Mouse (Mus musculus): ENCODE results near the gene Rsrp1. TPM values are rescaled to one million over a fixed set of nuclear protein-coding genes. Genes with fewer than 3 reads are reported as not detected.
"Not testable (repeated sequence)": the region's sequence is repeated elsewhere in the genome, so short reads cannot be mapped to it uniquely, and the experiment has no call there.

Rsrp1 gene
- 100 to 1,000 TPM; 238 to 257 TPM for total RNA-seq (2021)

DNA sequence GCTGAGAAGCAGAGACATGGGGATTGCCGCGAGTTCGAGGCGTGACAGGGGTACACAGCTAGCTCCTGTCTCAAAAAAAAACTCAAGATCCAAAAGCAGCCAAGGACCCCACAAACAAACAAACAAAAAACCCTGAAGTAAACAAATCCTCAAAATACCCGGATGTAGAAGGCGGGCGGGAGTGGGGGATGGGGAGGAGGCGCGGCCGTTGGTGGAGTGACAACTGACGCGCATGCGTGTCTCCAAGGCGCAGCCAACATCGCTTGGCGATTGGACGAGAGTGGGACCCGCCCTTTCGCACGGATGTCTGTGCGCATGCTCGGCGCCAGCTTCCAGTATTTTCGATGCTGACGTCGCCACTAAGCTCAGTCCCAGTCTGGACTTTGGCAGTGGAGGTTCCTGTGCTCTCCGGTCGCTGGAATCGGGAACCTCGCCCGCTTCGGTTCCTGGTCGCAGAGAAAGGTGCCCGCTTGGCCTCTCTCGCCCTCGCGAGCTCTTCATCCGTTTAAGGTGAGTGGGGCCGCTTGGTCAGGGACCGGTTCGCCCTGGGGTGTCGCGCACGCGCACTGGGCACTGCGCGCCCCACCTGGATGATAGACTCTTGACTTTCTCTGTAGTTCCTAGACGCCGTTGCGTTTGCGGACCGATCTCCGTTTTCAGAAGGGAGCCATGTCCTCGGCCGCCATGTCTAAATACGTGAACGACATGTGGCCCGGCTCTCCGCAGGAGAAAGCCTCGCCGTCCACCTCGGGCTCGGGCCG, at the start of gene Rsrp1:
Rsrp1 (plus strand) TSS at position 335 of the 761 bp plus-strand sequence.
- peak; percentile 94 to 97 for DNase-seq

DNA sequence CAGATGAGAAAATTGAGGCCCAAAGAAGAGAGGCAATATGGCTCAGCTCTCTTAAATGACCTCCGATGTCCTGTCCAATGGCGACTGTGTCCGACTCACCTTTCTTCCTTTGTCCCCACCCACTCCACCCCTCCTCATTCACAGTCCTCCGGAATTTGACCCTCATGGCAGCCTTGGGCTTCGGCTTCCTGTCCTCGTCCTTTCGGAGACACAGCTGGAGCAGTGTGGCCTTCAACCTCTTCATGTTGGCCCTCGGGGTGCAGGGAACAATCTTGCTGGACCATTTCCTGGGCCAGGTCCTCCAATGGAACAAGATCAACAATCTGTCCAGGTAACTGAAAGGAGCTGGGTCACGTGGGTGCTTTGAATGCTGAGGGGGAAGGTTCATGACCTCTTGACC, 47.2 kb upstream of the Rsrp1 start:
- DNase-seq: no peak

DNA sequence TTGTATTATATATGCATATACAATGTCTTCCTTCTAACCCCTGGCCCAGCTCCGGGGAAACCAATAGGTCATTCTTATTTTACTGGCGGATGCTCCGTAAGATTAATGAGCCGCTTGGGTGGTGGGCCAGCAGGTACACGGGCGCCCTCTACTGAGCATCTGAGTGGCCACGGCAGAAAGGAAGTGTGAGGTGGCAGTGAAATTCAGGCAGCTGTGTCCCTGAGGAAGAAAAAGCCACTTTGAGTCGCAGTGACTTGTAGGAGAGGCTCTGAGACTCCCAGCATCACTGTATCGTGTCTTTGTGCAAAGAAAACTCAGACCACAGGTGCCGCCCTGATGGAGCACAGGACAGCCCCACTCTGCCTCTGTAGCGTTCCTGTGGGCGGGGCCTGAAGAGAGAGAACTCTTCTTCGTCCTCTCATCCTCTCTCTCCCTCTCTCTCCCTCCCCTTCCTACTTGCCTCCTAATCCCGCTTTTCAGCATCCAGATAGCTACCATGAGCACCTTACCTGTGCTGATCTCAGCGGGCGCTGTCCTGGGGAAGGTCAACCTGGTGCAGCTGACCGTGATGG, 43.9 kb upstream of the Rsrp1 start:
- peak; percentile 58 to 67 for DNase-seq

DNA sequence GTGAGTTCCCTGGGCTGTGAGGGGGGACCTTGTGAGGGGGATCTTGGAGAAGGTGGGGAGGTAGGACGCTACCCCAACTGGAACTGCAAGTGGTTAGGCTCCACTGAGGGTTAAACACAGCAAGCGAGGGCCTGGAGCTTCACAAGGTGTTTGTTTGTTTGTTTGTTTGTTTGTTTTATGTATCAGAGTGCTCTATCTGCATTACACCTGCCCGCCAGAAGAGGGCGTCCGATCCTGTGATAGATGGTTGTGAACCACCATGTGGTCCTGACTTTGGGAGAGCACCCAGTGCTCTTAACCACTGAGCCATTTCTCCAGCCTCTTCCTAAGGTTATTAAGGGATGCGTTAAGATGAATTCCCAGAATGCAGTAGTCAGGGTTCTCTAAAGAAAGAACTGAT, 43.4 kb upstream of the Rsrp1 start:
- DNase-seq: no peak

DNA sequence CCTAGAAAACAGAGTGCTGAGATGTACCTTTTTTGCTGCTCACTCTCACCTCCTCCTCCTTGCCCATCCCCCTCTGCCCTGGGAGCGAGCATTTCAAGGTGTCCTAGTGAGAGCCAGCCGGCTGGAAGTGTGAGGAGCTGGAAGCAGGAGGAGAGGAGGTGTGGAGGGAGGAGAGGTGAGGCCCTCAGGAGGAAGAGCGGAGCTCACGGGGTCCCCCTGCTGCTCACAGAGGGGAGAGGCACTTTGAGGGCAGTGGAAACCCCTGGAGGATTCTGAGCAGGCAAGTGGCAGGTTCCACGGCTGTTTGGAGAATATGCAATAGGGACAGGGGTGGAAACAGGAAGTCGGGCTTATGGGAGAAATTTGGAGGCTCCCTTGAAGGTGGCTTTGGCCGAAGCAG, 40.1 kb upstream of the Rsrp1 start:
- DNase-seq: no peak

DNA sequence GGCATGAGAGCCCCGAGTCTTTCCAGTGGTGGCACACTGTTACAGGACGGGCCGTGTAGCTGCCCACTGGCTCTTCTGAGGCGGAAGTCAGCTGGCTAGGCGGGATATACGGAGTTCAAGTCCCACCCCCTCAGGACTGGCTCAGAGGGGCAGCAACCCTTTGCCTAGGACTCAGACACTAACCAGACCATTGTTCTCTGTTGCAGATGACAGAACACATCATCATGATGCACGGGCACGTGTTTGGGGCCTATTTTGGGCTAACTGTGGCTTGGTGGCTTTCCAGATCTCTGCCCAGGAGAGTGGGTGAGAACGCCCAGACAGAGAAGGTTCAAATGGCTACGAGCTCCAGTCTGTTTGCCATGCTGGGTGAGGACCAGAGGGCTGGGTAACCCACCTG, 39.6 kb upstream of the Rsrp1 start:
- DNase-seq: no peak

DNA sequence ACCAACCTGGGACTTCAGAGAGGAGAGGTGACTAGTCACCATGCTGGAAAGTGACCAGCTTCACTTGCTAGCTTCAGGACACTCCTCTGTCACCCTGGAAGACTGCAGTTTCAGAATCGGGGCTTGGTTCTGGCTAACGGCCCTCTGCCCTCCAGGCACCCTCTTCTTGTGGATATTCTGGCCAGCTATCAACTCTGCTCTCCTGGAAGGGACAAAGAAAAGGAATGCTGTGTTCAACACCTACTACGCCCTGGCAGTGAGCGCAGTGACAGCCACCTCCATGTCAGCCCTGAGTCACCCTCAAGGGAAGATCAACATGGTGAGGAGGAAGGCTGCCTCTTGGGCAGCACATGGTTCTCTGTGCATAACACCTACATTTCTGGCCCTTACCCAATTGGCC, 39.0 kb upstream of the Rsrp1 start:
- DNase-seq: no peak

DNA sequence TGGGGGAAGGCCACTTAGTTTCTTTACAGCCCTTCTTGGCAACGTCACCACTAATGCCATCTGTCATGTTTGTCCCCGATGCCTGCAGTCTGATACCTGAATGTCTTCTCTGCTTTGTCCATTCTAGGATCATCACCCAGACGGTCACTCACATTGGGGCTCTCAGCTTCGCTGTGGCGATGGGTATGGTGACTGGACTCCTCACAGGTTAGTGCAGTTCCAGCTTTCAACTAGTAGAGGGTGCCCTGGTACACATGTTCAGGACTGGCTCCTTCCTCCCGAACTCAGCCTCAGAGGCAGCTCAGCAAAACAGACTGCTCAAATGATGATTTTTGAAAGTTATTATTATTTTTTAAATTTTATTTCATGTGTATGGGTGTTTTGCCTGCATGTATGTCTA, 31.3 kb upstream of the Rsrp1 start:
- DNase-seq: peak; percentile 28 to 60

DNA sequence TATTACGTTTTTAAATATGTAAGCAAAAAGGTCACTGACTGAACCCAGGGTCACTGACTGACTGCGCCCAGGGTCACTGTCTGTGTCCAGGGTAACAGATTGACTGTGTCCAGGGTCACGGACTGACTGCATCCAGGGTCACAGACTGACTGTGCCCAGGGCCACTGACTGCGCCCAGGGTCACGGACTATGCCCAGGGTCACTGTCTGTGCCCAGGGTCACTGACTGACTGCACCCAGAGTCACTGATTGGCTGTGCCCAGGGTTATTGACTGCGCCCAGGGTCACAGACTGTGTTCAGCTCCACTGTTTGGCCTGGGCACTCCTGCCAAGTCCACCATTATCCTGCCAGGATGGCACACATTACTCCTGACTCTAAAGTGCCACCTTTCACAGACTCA, 26.1 kb upstream of the Rsrp1 start:
- no peak for DNase-seq

DNA sequence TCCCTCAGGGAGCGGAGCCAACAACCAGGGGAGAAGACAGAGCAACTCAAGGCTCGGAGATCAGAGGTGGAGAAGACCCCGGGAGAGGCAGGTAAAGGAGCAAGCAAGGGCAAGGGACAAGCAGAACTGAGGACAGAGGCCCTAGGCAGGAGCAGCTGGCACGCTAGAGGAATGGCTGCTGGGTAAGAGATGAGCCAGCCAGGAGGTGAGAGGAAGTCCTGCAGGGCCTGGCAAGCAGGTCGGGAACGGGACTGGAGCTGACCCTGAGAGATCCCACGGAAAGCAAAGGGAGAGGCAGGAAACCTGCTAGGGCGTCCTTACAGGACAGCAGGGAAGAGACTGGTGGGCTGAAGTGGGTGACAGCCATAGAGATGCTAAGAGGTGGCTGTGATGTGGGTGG, 22.3 kb upstream of the Rsrp1 start:
- no peak for DNase-seq

DNA sequence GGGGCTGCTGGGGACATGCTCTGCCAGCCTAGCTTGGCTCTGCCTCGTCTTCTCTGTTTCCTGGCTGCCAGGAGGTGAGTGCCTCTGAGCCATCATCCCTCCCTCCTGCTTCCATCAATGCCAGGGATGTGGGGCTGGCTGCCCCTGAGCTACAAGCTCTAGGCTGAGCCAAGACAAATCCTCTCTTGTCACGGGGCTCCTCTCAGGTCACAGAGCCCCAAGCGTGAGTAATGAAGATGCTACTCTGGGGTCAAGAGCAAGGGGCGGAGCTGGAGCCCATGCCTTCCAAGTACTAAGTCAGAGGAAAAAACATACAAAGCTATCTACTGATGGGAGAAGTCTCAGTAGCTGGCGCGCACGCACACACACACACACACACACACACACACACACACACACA, 20.3 kb upstream of the Rsrp1 start:
- no peak for DNase-seq

DNA sequence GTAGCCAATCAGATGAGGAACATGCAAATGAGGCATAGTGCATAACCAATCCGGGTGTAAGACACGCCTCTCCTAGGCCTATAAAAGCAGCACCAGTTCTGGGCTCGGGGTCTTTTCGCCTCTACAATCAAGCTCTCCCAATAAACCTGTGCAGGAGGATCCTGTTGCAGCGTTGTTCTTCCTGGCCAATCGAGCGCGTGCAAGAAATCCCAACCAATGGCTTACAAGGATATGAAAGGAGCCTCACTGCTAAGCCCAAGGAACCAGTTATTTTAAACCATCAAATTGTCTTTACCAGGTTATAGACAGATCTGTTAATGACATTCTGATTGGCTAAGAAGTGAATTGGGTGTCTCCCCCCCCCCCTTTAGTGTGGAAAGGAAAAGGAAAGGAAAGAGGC, 12.0 kb upstream of the Rsrp1 start:
- not testable (repeated sequence) for DNase-seq

DNA sequence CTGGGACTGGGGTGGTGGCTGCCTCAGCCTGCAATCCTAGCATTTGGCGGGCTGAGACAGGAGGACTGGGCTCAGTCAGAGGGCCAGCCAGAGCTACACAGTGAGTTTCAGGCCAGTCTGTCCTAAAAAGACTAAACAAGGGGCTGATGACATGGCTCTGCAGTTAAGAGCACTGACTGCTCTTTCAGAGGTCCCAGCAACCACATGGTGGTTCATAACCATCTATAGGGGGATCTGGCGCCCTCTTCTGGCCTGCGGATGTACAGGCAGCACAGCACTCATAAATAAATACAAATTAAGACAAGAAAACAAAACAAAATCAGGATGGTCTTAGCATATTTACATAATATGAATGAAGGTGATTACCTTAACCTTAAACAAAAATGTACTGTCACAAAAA, 10.0 kb upstream of the Rsrp1 start:
- DNase-seq: peak in 1 of 2 experiments; percentile 47

DNA sequence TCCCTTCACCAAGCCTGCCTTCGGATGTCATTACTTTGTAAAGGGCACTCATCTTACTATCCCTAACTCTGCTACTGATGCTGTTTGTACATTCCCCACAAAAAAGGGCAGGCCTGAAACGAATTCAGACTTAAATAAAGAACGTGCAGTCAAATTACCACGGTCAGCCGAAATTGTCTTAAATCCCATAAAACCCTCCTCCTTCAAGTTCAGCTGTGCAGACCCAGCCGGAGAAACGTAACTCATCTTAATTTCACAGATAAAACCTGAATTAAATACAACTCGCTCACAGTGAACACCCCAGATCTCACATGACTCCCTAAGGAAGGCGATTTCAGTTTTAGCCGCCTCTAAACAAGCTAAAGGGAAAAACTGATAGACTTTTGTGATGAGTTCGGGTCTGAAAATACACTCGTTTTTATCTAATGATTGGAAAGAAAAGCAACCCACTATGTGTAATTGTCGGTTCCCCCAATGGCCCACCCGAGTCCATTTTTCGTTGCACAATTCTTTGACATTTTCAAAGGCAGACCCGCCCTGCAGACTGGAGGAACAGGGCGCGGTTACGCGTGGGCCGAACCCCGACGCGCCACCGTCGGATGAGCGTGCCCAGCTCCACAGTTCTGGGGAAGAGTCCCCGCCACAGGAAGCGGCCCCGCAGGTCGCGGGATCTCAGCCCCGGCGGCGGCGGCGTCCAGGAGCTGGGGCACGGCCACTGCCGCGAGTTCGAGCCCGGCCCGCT, 9.1 kb upstream of the Rsrp1 start:
- peak in 1 of 2 experiments; percentile 24 for DNase-seq

DNA sequence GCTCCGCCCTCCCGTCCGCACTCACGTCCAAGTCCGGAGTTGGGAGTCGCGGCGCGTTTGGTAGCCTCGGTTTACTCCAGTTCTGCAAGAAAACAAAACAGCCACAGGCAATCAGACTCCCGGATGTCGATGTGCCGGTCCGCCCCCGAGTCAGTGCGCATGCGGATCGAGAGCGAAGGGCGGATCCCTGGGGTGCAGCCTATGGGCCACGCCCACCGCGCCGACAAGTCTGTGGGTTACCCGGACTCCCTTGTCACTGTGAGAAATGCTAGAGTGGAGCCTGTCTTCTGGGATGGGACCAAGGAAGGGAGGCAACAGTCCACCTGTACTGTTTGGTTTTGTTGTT, 8.6 kb upstream of the Rsrp1 start, which contains the start of gene Tmem50a:
Tmem50a (minus strand) TSS at position 161 of the 346 bp plus-strand sequence.
- peak; percentile 90 to 92 for DNase-seq

DNA sequence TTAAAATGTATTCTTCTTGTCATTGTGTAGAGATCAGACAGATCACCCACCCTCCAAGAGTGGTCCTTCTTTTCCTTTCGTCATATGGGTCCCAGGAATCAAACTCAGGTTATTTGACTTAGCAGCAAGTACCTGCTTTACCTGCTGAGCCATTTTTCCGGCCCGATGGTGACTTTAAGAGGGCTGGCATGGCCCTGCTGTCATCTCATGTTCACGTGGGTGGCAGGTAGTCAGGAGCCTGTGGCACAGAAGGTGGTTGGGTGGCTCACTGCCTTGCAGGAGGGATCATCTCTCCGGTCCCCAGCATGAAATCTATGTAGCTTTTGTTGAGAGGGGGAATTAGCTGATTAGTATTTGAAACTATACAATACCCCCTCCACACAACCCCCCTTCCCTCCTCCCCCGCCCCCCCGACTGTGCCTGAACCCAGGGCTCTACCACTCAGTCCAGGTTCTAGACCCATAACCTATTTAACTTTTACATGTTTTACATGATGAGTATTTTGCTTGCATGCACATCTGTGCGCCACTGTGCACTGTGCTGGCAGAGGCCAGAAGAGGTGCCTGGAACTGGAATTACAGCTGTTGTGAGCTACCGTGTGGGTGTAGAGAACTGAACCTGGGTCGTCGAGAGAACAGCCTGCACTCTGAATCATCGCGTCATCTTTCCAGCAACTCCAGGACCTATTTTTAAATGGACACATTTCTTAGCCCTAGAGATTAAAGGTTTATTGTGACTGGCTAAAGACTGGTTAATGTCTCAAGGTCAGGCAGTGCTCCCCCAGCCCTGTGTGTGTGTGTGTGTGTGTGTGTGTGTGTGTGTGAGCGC, 8.0 kb upstream of the Rsrp1 start:
- DNase-seq: no peak

DNA sequence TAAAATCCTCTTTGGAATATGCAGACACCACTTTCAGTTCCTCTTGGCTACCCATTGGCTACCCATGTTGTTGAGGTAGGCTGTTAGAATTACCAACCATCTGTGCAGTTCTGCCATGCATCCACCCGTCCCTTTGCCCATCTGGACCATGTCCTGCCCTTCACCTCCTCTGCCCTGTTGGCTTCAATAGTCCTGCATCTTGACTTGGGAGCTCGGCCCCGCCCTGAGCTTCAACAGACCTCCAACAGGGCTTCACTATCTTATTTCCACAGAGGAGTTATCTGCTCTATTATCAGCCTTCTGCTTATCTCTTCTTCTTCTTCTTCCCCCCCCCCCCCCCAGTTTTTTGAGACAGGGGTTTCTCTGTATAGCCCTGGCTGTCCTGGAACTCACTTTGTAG, 6.2 kb upstream of the Rsrp1 start:
- no peak for DNase-seq

DNA sequence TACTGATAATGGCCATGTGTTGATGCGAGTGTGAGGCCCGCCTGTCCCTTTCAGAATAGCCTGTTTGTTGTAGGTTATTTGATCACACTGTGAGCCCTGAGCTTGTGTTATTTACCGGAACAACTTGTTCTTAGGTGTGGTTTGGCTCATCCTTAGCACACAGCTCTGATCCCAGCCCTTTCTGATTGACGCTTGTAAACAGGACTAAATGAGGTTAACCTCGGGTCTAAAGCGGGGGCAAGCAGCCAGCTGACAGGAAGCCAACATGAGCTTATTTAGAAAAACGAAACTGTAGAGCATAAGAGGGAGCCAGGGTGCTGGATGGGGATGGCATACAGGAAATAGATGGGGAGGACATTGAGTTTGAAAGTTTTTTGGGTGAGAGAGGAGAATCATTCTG, 5.0 kb upstream of the Rsrp1 start:
- no peak for DNase-seq

DNA sequence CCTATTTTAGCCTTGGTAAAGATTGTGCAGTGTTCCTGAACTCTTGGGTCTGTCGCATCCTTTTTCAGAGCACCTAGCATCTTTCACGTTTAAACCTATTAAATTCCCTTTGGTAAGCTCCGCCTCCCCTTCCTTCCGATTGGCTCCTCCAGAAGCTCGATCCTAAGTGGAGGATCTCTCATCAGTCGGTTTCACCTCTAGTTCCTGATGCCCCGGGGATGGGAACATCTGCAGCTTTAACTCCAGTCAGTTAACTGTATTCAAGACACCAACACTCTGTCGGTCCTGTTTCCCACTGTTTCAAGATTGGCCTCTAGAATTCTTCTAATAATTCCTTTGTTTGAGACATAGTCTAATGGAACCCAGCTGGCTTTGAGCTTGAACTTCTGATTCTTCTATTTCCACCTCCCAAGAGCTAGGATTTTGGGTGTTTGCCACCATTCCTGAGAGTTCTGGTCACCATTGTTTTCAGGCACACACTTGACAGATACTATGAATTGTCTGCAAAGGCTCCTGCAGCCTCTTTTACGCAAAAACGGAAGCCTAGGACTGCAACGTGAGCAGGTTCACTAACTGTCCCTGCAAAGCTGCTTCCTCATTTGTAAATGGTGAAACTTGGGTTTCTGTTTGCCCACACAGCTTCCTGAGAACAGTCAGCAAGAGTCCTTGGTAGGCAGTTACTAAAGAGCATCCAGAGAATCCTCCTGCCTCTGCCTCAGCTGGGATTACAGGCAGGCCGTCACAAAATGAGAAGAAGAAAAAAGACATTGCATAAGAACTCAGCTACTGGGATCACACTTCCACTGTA, 3.5 kb upstream of the Rsrp1 start:
- DNase-seq: no peak

DNA sequence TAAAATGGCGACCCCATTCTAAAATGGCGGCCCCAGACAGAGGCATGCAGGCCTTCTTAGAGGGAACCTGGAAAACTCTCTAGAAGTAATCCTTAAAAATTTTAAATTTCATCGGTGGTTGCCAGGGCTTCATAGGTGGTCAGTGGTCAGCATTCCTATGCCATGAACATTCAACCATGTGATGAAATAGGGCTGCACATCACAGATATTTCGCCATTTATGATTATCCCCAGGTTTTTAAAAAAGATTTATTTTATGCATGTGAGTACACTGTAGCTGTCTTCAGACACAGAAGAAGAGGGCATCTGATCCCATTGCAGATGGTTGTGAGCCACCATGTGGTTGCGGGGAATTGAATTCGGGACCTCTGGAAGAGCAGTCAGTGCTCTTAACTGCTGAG, 2.8 kb upstream of the Rsrp1 start:
- no peak for DNase-seq

DNA sequence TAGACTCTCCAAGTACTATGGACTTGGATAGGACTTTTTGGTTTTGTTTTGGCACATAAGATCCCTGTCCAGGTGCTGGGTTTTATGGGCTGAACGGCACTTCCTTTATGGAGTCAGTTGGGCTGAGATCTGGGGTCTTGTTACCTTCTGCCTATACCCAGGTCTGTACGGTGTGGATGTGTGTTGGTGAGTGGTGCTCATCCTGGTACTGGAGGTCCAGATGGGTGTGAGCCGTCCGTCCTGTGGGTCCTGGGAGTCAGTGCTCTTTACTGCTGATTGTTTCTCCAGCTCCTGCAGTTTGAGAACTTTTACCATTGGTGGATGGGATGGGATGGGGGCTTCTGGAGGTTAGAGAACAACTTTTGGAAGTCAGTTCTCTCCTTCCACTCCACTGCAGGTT, 1.7 kb upstream of the Rsrp1 start:
- DNase-seq: no peak

All from layer of hippocampus, postnatal 36 days (tissue).